Mouse (Mus musculus) megakaryocyte, embryonic 14.5 days (primary cell): Measurements from ENCODE around the gene Camk2g.

Experiments
- FLI1 ChIP-seq: IDR thresholded peaks from 2 replicates; pipeline ENCODE4 v1.6.1; 2012; ENCODE audit warnings: low read length, inconsistent platforms, mixed read lengths
- GATA1 ChIP-seq: IDR thresholded peaks from 3 replicates; pipeline ENCODE4 v1.6.1; 2012; ENCODE audit warnings: mixed read lengths, low read length, inconsistent platforms, borderline replicate concordance

DNA sequence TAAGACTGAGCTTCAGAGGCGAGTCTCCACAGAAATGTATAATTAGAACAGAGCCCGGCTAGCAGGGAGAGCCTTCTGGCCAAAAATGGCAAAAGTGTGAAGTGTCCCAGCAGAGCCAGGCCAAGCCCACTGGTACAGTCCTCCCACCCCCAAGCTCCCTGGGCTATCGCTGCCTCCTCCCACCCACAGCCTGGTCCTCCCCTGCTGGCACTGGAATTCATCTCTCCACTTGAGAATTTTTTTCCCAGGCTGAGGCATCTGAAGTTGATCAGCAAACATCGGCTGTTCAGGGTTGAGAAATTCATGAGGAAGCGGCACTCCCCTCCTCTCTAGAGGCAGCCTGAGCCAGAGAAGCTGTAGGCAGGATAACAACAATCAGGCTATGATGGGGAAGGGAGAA lies 25.3 kb downstream of the Camk2g start:
- TF ChIP-seq FLI1 (no peak), GATA1 (no peak)
